Mouse (Mus musculus) stomach, postnatal 0 days (tissue): ENCODE measurements around the gene Ano2.

ENCODE experiments used
- CTCF ChIP-seq: IDR thresholded peaks from 2 replicates; pipeline ENCODE4 v1.5.1; 2016; ENCODE audit warnings: antibody characterized with exemption, low read depth, mild to moderate bottlenecking, moderate library complexity
- EP300 ChIP-seq: optimal IDR thresholded peaks from 2 replicates; pipeline ENCODE3; 2016; ENCODE audit warnings: antibody characterized with exemption

- no peak for TF ChIP-seq CTCF
- no peak for TF ChIP-seq EP300
These were observed 344.5 kb downstream of the Ano2 start for GRCm38 (mm10) chr6:126034728-126035127.
